Mouse (Mus musculus) c-Kit-negative CD71-positive TER-119-positive erythroid progenitor cells, embryonic 14.5 days (primary cell): ENCODE measurements around the gene Olfr61.
"Not testable (repeated sequence)": the region's sequence is repeated elsewhere in the genome, so short reads cannot be mapped to it uniquely, and the experiment has no call there.

Experiments used
- DNase-seq: peaks from one replicate; pipeline ENCODE4 v3.0.0-alpha.2; 2013; ENCODE audit warnings: low read depth, low spot score

Gene Olfr61

GRCm38 (mm10) chr7:140628670-140629069 is at the start of gene Olfr61:
TSS of gene Olfr61 (plus strand) at chr7:140628970.
- not testable (repeated sequence) for DNase-seq

DNA sequence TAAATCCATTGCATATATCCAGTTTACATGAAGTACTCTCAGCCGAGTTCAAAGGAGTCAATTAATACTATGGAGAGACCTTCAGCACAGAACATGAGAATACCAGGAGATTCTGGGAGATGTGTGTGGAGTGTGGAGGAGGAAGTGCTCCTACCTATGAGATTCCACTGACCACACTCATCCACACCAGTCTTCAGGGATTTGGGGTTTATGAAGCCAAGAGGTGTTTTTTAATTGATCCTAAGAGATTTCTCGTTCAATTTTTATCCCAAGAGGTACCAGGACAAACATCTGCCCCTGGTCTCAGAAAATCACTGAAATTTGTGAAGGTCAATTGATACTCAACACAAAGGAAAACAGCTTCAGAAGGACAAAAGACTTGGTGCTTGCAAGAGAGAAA is 27.8 kb upstream of the Olfr61 start, which contains the start of gene Olfr46:
TSS of gene Olfr46 (plus strand) at position 301 of the 400 bp plus-strand sequence.
- DNase-seq = not testable (repeated sequence)

DNA sequence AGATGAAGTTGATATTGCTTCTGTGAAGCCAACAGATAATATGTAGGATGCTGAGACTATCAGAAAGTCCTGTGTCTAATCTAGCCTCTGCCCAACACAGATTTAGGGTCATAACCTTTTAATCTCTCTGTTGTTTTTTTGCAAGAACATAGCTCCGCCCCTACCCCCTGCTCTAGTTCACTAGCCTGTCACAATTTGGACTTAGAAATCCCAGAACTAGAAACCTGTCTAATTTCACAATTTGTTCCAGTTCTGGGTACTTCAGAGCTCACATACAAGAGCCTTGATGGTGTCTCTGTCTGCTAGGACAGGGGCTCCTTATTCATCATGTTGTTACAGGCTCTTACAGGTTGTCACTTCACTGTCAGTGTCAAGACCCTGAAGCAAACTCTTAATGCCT is 1.8 kb downstream of the Olfr61 start:
- no peak for DNase-seq

DNA sequence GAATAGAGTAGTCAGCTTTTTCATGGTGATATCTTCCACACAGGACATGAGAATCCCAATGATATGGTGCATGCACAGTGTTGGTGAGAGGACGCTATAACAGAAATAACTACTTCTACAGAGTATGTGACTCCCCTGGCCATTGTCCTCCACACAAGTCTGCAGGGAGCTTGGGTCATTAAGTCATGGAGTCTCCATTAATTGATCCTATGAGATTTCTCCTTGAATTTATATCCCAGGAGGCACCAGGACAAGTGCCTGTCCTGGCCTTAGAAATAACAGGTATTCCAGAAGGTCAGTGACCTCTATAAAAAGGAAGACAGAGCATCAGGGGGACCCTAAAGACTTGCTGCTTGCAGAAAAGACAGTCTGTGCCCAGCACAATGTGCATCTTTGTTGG is 17.4 kb downstream of the Olfr61 start, which contains the start of gene Olfr53:
TSS of gene Olfr53 (plus strand) at position 301 of the 400 bp plus-strand sequence.
- DNase-seq = no peak

DNA sequence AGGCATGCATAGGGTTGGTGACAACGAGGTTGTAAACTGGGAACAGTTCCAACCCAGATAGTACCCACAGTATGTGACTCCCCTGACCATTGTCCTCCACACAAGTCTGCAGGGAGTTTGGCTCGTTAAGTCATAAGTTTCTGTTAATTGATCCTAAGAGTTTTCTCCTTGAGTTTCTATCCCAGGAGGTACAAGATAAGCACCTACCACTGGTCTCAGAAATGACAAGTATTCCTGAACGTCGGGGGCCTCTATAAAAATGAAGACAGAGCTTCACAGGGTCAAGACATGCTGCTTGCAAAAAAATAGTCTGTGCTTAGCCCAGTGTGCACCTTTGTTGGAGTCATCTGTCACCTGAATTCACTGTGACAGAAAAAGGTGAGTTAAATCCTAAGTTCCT is 30.9 kb downstream of the Olfr61 start, which contains the start of gene Olfr539:
TSS of gene Olfr539 (plus strand) at position 301 of the 400 bp plus-strand sequence.
- no peak for DNase-seq

- DNase-seq = not testable (repeated sequence)
These were observed 41.9 kb downstream of the Olfr61 start for GRCm38 (mm10) chr7:140670693-140671092.

DNA sequence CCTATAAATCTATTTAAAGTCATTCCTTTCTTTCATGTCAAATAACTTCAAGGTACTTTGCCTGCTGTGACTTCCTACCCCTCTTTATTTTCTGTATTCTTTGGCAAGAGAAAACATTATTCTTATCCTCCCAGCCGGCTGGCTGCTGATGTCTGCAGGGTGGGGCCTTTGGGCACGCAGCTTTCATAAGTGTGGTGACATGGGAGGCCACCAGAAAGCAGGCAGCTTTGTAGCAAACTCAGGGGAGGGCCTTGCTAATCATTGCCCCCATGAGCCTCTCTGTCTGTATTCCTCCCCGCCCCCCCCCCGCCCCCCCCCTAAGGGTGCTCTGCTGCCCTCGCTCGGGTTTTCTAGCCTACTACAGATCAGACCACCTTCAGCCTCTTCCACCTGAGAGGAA is 47.1 kb downstream of the Olfr61 start:
- DNase-seq = no peak

- DNase-seq = not testable (repeated sequence)
These were observed 50.8 kb downstream of the Olfr61 start for GRCm38 (mm10) chr7:140679591-140679990.

GRCm38 (mm10) chr7:140681651-140682050 is 52.9 kb downstream of the Olfr61 start, which contains the start of gene Olfr45:
TSS of gene Olfr45 (plus strand) at chr7:140681951.
- DNase-seq = no peak
